Mouse (Mus musculus) neural tube, embryonic 10.5 days (tissue): ENCODE results near the gene Smg7.
"Not testable (repeated sequence)": the region's sequence is repeated elsewhere in the genome, so short reads cannot be mapped to it uniquely, and the experiment has no call there.

Source experiments
- DNase-seq: peaks from one replicate; pipeline ENCODE4 v3.0.0-alpha.2; 2017; ENCODE audit warnings: low spot score; ENCODE audit errors: extremely low spot score

Gene Smg7

DNA sequence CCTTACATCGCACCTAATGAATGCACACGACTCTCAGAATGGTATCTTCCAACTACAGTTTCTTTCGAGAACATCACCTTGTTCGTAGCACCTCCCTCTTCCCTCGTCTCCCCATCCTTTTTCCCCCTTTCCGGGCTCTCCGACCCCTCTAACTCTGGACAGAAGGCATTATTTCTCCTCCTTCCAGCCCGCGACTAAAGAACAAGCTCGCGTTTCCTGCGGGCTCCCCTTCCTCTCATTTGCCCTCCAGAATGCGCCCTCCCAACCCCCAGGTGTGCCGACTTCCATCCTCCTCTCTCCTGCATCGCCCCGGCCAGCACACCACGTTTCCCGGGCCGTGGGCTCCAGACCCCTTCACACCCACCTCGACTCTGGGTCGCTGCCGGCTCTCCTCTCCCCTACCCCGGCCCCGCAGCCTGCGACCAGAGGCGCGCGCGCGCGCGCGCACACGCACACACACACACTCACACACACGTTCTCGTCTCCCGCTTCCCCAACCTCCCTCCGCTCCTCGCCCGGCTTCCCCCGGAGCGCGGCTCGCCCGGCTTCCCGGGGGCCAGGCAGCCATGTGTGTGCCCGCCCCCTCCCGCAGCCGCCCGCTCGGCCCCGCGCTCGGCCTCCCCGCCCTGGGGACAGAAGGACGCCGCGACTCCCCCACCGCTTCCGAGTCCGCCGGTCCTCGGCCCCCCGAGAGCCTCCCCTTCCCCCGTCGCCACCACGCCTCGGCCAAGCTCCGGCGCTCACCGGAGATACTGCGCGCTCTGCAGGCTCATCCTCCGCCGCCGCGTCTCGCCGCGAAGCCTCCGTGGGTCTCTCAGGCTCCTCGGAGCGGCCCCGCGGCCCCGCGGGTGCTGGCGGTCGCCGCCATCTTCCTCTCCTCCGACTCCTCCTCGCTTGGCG is at the start of gene Smg7:
Gene Smg7 (minus strand): TSS at position 882 of the 900 bp plus-strand sequence.
- DNase-seq = peak; percentile 87

DNA sequence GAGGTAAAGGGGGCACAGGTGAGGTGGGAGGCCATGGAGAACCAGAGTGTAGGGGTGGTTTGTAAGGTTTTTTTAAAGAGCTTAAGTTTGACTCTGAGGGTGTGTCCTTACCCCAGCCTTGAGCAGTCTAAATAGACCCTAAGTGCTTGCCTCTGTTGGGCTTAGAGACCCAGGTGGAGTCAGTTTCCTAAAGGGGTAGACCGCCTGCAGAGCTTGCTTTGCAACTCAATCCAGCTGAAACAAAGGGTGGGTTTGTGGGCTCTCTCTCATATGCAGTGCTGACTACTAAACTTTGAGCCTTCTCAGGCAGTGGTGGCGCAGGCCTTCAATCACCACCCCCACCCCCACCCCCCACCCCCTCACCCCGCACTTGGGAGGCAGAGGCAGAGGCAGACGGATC is 40.5 kb upstream of the Smg7 start:
- DNase-seq = no peak

DNA sequence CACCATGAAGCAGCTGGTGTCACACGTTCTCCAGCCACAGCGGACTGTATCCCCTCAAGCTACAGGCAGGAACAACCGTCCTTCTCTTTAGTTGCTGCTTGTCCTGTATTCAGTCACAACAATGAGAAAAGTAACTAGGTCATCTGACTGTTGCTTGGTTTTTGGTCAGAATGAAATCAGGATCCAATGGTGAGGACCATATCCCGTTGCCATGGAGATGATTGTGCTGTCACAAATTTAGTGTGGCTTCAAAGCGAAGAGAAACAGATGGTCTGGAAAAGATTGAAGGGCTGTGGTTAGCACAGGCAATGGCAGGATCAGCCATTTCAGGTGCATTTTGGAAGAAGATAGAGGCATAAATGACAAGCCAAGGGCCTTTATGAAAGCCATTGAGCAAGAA is 33.9 kb upstream of the Smg7 start:
- no peak for DNase-seq

DNA sequence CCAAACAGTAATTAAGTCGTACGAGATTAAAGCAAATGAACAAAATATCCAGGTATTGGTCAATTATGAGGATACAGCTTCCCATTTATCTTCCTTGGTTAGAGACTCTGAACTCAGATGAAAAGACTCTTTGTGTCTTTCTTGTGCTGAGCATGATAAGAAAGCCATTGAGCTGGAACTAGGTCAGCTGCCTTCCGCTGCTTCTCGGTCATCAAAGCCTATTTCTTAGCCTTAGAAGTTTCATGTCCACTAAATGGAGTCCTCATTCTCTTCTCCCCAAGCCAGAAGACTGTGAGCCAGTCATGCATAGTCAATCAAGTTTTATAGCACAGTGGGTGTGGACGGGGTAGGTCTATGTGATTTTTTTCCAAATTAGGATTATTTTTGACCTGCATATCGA is 33.0 kb upstream of the Smg7 start:
- no peak for DNase-seq

DNA sequence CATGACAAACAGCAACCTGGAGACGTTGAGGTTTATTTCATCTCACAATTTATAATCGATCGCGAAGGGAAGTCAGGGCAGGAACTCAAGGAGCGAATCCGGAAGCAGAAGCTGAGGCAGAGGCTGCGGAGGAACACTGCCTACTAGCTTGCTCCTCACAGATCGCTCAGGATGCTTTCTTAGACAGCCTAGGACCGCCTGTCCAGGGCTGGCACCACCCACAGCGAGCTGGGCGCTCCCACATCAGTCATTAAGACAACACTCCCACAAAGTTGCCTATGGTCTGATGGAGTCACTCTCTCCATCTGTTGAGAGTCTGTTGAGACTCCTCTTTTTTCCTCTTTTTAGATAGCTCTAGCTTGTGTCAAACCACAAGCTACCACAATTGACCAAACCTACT is 31.5 kb upstream of the Smg7 start:
- DNase-seq = peak; percentile 16

DNA sequence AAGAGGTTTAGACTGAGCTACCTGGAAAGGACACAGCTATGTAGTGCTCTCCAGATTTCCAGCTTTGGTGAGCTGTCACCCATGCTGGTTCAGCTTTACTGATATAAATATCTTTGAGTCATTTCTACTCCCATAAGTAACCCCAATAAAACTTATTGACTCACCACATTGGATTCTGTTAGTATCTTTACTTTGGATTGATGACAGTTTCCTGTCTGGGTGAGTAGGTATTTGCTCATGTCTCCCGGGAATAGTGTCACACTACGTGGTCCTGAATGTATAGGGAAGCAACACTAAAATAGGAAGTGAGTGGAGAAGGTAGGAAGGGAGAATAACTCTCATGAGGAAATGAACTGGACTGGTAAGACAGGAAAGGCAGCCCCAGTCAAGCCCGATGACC is 19.3 kb upstream of the Smg7 start:
- no peak for DNase-seq

DNA sequence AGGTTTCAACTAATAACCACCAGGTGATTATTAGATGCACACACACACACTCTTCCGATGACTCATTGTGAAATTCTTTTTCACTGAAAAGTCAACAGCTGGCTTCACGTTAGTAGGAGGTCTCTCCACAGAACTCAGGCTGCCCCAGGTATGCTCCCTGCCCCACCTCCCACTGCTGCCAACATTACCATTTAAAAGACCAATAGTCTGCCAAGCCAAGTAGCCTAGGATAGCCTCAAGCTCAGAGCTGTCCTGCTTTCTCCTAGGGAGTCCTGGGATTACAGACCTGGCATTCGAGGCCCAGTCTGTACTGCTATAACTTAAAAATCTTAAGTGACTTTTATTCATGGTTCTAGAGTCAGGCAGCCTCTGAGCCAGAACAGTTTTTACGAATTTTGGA is 15.2 kb upstream of the Smg7 start:
- DNase-seq = no peak

DNA sequence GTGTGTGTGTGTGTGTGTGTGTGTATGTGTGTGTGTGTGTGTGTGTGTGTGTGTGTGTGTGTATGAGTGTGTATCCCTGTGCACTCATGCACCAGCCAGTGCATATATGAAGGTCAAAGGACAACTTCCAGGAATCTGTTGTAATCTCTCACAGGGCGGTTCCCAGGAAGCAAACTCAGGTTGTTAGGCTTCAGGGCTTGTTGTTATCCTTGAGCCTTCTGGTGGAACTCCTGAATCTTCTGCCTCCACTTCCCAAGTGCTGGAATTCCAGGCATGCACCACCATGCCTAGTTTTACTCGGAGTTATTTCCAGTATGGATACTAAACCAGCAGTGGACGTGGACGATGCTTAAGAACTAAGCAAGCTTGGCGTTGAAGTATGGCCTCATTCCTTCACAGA is 14.5 kb upstream of the Smg7 start:
- no peak for DNase-seq

DNA sequence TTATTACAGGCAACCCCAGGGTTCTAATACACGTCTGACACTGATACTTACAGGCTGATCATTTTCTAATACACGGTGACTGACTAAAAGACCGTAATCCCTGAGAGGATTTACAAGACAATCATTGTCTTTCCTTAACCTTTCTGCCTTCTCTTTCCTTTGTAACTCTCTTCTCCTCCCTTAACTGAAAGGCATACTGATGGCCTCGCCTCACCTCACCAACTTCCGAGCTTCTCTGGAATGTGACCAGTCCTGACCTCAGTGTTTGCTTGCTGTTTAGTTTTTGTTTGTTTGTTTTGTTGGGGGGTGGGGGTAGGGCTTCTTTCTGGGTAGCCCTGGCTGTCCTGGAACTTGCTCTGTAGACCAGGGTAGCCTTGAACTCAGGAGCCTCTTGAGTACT is 13.3 kb upstream of the Smg7 start:
- no peak for DNase-seq

DNA sequence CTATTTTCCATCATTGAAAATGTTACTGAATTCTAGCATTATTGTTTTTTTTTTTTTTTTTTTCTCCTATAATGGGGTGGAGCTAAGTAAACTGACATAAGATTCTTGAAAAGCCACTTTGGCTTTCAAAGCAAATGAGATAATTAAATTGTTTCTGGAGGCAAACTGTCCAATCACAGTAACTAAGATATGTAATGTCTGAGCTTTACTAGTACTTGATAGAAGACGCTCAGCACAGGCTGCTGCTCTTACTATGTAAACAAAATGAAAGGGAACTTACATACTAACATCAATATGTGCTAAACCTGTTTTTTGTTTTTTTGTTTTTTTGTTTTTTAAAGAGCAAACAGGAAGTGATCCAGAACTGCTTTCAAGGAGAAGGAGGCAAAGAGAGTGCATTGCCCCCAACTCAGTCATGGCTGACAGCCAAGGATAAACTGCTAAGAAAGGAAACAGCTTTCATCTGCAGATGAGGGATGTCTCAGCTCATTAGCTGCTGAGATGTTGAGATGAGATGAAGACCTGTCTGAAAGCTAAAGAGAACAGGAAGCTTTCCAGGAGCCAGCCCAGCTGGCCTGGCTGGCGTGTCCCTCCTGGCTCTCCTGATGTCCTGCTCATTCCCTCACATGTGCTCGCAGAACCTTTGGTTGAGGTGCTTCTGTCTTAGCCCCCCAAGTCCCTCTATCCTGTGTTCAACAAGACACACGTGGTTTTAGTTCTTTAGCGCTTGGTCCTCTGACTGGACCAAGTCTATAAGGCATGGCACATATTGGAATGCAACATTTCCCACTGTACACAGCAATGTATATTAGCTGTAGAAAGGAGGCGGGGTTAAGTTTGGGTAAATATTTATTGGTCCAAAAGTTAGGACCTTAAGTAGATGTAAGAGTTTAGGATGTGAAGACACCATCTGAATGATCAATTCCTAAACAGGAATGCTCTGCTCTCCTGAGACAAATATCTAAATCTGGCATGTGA is 11.3 kb upstream of the Smg7 start:
- DNase-seq = no peak

DNA sequence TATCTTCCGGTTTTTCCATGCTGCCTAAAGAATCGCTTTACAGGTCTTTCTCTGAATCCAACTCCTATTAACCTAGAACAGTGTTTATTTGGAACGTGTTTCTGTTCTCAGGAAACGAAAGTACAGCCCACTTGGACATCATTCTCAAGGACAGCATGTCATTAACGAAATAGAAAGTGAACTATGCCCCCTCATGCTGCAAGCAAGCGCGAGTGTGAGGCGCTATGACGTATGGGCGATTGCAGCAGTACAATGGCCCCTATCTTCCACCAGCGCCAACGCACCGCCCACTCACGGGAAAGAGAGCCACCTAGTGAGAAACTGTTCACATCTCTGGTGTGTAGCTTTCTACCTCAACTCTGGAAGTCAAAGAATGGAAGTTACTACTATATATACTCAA is 2.0 kb upstream of the Smg7 start:
- DNase-seq = peak; percentile 70

DNA sequence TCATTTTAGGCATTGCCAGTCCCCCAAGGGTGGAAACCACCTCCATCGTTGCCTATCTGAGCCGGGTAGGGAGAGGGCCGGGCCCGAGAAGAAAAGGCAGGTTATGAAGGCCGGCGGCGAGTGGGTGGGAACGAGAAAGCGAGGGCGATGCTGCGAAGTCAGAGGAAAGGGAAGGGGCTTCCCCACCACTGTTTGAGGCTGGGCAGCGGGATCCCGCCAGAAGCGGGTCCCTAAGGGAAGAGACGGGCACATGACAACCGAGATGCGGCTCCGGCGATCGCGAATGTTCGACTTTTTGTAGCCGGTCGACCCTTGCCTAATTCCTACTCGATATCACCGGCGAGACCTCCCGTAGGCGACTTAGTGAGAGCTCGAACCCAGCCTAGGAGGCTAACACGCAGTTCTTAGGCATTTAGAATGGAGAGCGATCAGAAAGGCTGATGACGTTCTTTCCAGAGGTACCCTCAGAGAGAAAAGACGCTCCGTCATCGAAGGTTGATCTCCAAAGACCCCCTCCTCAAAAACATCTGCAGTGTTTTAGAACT is 1.2 kb upstream of the Smg7 start:
- DNase-seq = no peak

DNA sequence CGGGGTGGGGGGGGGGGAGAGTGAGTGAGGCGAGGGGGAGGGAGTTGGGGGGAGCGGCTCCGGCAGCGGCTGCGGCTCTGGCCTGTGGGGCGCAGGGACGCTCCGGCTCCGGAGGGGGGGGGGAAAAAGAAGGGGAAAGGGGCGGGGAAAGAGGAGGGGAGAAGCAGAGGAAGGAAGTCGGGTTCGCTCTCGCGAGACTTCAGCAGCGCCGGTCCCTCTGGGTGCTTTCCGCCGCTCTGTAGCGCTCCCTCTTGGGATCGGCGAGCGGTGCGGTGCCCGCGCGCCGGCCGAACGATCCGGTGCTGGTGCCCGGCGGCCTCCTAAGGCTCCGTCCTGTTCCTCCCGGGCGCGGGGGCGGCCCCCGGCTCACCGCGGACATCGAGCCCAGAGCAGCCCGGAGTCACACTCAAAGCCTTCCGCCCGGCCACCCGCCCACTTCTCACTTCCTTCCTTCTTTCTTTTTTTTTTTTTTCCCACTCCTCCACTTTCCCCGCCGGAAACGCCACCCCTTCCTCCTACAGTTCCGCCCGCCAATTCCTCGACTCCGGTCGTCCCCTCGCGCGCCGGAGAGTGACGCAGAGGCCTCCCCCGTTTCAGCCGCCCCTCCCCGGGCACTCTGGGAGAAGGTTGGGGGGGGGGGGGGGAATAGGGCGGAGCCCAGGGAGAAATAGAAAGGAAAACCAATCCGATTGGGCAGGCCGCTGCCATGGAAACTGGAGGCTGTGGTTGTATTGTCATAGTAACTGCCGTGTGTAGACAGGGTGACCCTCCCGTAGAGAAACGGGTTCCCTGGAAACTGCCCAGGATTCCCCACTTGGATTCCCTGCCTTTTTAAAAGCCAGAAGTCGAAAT is 445 bp upstream of the Smg7 start:
- DNase-seq = peak; percentile 99

DNA sequence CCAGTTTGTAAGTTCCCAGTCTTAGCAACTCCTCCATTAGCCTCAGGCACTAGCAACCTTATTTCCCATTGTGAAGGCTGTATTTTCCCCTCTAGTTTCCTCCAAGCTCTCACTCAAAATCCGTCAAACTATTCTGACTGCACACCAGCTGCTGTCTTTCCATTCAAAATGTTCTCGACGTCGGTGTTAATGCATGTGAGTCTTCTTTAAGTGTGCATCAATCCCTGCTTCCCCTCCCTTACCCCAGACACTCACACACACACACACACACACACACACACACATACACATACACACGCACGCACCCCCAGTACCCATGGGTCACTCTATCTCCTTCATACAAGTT is 1.1 kb downstream of the Smg7 start:
- DNase-seq = no peak

DNA sequence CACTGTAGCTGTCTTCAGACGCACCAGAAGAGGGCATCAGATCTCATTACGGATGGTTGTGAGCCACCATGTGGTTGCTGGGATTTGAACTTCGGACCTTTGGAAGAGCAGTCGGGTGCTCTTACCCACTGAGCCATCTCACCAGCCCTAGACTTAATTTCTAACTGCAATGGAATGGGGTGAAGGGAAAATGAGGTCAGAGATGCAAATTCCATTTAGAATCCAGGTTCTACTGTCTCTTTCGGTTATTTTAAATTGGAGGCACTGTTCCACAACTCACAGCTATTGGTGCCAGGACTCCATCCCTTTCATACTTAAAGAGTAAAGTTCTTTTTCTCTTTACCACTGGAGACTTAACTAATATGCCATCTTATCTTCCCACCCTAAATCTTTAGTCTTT is 14.4 kb downstream of the Smg7 start:
- not testable (repeated sequence) for DNase-seq

DNA sequence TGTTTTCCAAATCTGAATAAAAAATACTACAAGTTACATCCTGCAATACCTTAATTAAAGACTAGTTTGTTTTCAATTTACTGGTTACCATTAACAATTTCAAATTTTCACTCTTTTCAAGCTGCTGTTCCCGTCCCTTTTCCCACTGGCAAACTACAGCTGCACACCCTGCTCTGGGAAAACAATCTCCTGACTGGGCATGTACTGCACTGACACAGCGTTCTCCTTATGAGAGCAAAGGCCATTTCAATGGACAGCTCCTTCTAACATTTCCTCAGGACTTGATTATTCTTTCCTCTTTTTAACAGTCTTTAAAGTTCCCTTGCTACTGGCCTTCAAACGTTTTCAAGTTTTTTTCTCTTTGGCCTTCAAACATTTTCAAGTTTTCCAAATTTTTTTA is 31.4 kb downstream of the Smg7 start:
- no peak for DNase-seq

DNA sequence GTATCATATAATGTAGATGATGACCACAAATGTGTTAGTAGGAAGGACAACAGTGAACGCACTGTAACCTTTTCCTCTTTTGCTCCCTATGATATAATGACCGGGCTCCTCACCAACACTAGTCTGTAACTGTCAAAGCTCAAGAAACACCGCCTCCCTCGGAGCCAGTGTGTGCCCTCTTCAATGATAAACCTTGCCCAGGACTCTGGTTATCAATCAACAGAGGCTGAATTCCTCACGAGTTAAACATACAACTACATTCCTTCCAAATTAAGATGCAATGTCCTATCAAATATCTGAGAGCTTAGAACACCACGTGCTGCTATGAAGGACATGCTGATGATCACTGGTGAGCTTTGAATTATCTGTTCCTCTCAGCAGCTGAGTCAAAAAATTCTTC is 32.5 kb downstream of the Smg7 start:
- no peak for DNase-seq

DNA sequence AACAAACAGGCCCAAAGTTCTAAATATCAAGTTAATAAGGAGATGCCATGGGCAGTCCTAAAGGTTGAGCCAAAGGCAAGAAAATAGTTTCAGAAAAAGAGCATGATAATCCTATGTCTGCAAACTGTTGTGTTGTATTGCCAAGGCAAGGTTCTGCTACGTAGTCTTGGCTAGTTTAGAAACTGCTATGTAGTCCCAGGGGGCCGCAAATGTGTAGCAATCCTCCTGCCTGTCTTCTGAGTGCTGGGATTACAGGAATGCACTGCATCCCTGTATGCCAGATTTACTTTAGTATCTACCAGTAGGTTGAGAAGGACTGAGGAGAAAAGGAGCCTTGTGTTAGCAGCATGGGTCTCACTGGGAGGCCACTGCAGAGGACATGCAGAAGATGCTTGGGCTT is 55.6 kb downstream of the Smg7 start:
- no peak for DNase-seq

DNA sequence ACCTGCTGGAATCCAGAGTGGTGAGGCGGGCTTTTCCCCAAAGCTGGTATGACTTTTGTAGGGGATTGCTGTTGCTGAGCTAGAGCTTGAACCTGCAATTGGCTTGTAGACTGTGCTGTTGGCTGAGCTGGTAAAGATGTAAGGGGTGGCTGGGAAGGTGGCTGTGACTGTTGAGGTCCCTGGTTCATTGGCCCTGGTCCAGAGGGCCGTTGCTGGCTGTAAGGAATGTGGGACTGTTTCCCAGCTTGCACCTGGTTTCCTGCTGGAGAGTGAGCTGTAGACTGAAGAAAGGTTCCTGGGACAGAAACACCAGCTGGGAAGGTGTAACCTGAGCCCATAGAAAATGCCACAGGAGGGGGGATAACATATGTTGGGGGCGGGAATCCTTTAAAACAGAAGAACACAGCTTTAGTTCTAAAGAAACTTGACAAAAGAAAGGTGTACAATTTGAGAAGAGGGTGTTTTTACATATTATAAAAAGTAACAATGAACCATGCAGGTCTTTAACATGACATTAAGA is 57.2 kb downstream of the Smg7 start:
- DNase-seq = no peak

DNA sequence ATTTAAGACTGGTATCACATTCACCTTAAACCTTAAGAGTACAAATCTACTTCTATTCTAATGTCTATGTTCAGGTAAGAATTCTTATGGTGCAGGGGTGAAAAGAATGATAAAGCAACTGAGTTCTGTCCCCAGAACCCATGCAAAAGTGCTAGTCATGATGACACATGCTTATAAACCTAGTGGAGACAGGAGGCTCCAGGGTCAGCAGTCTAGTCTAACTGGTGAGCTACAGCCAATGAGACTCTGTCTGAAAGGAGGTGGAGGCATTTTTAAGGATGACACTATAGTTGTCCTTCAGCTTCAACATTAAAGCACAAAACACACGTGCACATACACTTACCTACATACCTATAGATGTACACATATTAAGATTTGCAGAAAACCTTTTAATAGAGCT is 57.8 kb downstream of the Smg7 start:
- no peak for DNase-seq

DNA sequence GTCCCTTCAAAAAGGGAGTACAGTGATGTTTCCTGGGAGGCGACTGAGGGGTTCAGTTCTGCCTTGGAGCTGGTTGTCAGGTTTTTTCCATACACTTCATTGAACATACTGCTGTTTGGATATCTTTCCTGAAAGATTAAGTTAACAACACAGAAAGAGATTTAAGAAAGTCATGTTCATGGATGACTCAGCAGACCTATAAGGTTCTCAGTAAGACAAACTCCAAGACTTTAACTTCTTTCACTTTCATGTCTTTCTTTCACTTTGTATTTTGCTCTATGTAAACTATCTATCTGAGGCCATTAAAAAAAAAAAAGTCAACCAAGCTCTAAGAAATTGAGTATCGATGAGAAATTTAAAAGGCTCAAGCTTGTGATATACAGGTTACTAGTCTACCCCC is 61.4 kb downstream of the Smg7 start:
- no peak for DNase-seq
